Mouse (Mus musculus) myocyte (in vitro differentiated cells): ENCODE results near the gene Pex16.

Source experiments
- POLR2A ChIP-seq: IDR thresholded peaks from one replicate; pipeline ENCODE4 v1.6.1; 2011; ENCODE audit warnings: low read depth, mild to moderate bottlenecking, control low read depth, moderate library complexity; ENCODE audit not compliant: insufficient read length
- REST ChIP-seq: IDR thresholded peaks from one replicate; pipeline ENCODE4 v1.6.1; 2011; ENCODE audit warnings: mild to moderate bottlenecking, control low read depth, moderate library complexity; ENCODE audit not compliant: insufficient read depth, insufficient read length

DNA sequence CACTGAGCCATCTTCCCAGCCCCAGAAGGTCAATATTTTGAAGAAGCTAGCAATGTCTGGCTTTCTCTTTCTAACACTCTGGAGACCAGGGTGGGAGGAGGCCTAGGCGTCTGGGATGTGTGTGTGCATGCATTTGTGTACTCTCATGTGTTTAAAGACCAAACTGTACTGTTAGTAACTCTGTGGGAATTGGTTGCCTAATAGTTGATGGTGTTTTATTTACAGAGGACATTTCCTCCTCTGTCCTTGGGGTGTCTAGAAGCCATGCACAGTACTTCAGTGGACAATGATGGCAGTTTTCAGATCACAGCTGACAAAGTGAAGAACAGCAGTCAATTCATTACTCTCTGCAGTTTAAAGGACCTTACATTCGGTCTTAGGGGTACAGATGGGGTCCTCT, 27.3 kb upstream of the Pex16 start:
- TF ChIP-seq REST (no peak), POLR2A (no peak)
